Mouse (Mus musculus) common myeloid progenitor, adult 5-6 weeks (primary cell): Measurements from ENCODE around the gene Sag. TPM values are rescaled to one million over a fixed set of nuclear protein-coding genes. Genes with fewer than 3 reads are reported as not detected.
"Not testable (repeated sequence)": the region's sequence is repeated elsewhere in the genome, so short reads cannot be mapped to it uniquely, and the experiment has no call there.

ENCODE experiments used
- ATAC-seq: replicated peaks from 2 replicates; pipeline ENCODE4 v1.8.0; 2016; ENCODE audit warnings: low read depth, mild to moderate bottlenecking, moderate TSS enrichment, inconsistent platforms; ENCODE audit not compliant: poor library complexity, severe bottlenecking
- total RNA-seq: library from RNA; stranded (forward); fragments of 200-1000, 187-1606 nt; gene quantifications from 2 replicates; pipeline ENCODE4 v1.2.3, GENCODE M21; 2017

The Sag gene
- total RNA-seq, 1 experiment from 2014 or later: 0.59 TPM

GRCm38 (mm10) chr1:87813155-87813554, 9.7 kb downstream of the Sag start:
- ATAC-seq: no peak

- ATAC-seq: peak; percentile 60
Measured at GRCm38 (mm10) chr1:87813681-87814080, 10.2 kb downstream of the Sag start.

- ATAC-seq: no peak
Measured at GRCm38 (mm10) chr1:87824420-87824995, 21.0 kb downstream of the Sag start.

GRCm38 (mm10) chr1:87825281-87825680, 21.8 kb downstream of the Sag start:
- no peak for ATAC-seq

- no peak for ATAC-seq
Measured at GRCm38 (mm10) chr1:87825991-87826390, 22.5 kb downstream of the Sag start.

GRCm38 (mm10) chr1:87826474-87826873, 23.0 kb downstream of the Sag start:
- no peak for ATAC-seq

DNA sequence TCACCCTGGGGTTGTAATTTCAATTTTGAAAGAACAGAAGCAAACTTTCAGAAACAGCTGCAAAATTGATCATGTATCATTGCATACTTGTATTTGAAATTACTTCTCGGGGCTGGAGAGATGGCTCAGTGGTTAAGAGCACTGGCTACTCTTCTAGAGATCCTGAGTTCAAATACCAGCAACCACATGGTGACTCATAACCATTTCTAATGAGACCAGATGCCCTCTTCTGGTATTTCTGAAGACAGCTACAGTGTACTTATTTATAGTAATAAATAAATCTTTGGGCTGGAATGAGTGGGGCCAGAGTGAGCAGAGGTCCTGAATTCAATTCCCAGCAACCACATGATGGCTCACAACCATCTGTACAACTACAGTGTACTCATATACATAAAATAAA, 24.0 kb downstream of the Sag start:
- not testable (repeated sequence) for ATAC-seq

DNA sequence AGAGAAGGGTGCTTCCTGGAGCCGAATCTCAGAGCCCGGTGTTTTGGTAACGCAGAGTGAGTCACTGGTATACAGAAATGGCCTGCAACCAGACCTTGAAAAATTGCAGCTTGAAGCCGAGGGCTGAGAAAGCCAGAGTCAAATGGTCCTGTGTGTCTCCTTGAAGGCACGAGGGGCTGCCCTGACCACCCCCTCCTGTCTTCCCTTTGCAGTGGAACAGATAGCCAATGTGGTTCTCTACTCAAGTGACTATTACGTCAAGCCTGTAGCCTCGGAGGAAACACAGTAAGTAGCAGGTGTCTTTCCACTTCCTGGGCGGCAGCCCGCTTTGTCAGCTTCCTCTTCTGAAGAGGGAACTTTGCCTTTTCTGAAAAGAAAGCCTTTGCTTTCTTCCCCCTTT, 24.7 kb downstream of the Sag start:
- ATAC-seq: peak; percentile 89

- no peak for ATAC-seq
Measured at GRCm38 (mm10) chr1:87828926-87829580, 25.6 kb downstream of the Sag start.

GRCm38 (mm10) chr1:87829621-87830211, 26.2 kb downstream of the Sag start:
- peak; percentile 50 for ATAC-seq

DNA sequence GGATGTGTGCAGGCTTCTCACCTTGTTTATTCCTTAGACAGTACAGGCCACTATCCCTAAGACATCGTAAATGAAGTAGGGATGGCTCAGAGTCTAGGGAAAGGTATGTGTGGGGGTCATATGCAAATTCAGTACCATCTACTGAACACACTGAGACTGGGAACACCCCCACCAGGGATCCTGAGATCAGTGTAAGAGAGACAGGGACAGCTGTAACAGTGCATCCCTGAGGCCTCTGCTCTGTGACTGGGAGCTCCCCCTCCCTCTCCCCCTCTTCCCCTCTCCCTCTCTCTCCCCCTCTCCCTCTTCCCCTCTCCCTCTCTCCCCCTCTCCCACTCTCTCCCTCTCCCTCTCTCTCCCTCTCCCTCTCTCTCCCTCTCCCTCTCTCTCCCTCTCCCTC, 33.0 kb downstream of the Sag start:
- no peak for ATAC-seq

GRCm38 (mm10) chr1:87837018-87837417, 33.5 kb downstream of the Sag start:
- ATAC-seq: no peak

DNA sequence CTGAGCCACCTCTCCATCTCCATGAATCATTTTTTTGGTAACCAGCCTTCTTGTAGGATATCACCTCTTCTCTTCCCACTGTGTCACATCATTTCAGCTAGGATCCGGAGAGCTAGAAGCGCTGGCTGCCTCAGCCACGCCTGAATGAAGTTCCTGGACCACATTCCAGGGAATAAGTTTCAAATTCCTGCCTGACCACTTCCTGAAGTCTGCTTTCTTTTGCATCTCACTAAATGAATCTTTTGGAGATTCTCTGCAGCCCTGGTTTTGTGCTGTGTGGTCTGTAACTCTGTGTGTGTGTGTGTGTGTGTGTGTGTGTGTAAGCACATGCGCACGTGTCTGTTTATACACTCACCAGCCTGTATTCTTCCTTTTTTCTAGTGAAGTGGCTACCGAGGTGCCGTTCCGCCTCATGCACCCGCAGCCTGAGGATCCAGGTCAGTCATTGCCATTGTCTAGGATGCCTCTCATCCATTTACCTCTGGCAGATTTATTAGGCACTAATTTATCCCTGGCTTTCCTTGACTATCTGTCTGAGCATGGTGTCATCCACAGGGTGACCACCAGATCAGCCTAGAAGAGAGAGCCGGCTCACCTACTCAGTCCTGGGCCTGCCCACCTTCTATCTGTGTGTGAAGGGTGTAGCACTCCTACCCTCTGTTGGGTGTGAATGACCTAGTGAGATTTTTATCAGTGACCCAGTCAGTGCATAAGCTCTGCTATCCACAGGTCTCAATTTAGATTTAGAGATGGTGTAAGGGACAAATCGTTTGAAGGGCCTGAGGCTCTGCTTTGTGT, 37.1 kb downstream of the Sag start:
- ATAC-seq: no peak

DNA sequence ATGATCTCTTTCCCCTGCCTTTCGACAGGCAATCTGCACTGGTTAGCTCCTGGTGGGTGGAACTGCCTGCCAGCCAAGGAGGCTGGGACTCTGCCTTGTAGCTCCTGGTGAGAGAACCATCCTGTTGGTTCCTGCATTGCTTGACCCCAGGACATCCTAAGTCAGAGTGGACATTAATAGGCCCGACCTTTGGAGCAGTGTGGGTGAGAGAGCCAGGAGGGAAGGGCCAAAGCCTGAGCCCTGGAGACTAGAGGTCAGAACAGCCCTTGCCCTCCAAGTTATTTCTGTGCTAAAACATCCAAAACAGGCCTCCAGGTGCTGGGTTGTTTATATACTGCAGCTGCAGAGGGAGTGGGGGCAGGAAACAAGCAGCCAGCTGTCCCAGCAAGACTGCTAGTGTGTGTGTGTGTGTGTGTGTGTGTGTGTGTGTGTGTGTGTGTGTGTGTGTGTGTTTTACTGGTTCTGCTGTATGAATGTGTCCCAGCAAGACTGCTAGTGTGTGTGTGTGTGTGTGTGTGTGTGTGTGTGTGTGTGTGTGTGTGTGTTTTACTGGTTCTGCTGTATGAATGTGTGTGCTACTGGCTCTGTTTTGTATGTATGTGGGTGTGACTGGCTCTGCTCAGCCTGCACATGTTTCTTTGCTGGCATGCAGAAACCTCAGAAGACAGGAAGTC, 43.5 kb downstream of the Sag start:
- ATAC-seq: peak; percentile 36; the same call in 1 of the 2 replicates

DNA sequence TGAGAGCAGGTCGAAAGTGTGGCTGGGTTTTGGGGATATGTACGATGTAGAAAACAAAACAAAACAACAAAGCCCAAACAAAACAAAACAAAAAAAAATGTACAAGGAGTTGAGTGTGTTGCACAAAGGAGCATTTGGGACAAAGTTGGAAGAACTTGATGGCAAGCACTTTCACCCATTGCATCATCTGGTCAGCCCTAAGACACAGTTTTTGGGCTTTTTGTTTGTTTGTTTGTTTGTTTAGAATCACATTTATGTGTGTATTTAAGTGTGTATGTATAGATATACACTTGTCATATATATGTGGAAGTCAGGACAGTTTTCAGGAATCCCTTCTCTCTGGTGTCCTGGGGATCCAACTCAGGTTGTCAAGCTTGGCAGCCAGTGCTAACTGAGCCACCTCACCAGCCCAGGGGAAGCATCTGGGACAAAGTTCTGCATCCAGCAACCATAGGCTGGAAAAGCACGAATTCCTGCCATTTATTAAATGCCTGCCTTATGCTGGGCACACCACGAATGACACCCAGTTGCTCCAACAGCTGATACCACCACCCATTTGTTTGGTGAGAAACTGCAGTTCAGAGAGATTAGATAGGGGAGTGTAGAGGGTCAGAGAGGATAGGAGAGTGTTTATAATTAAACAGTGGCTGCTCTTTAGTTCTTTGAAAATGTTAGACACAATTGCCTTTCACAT, 44.1 kb downstream of the Sag start:
- no peak for ATAC-seq

DNA sequence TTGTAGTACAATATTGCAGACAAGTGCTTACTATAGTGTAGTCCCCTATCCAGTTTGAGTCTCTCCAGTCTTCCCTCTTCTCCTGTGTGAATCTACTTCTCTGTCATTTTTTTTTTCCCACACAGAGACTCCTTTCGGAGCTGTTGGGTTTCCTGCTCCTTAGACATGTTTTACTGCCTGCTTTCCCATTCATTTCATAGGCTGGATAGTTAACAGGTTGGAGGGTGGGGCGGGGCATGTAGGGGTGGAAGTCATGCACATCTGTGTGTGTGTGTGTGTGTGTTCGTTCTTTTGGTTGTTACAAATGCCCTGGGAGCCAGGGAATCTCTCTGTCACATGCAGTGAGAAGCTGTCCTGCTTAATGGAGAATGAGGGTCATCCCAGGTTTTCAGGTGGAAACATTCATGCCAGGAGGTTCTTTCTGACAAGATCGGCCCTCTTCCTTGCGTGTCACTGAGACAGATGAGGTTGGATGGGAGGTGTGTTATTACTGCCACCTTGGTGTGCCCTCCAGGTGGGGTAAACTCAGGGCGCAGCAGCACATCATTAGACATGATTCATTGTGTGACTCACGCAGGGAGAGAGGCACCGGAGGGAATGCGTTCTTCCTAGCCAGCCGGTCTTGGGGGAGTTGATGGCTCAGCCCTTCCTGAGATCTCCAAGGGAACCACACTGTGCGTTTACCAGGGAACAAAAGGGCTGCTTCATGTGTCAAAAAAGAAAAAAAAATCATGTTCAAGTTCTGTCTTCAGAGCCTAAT, 44.9 kb downstream of the Sag start:
- no peak for ATAC-seq

DNA sequence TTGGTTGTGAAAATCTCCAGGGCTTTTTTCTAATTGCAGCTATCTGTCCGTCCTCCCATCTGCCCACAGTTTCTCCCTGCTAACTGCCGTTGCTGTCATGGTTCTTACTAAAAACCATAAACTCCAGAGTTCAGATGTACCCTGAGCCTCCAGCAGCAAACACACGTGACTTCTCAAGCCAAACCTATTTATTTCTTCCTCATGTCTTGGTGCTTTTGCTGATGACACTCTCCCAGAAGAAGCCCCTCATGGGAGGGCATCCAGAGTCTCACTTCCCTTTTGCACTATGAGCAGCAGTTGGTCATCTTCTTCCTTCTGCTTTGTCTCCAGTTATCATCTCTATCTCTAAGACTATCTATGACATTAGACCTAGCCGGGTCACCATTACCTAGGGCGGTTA, 45.8 kb downstream of the Sag start:
- ATAC-seq: peak; percentile 59

- ATAC-seq: no peak
Measured at GRCm38 (mm10) chr1:87851344-87851743, 47.9 kb downstream of the Sag start.
